Mouse (Mus musculus) liver, adult 2 months (tissue): ENCODE measurements around the gene Prrxl1. TPM values are rescaled to one million over a fixed set of nuclear protein-coding genes. Genes with fewer than 3 reads are reported as not detected.

Experiments
- DNase-seq: peaks from one replicate; pipeline ENCODE4 v3.0.0-alpha.2; 2011; ENCODE audit warnings: low read depth, low spot score; ENCODE audit errors: extremely low read depth
- H3K27ac ChIP-seq: fragments of 200-500 bp; replicated peaks from 2 replicates; pipeline ENCODE4 v1.5.1; 2012; ENCODE audit warnings: low read depth, mild to moderate bottlenecking, control low read depth, inconsistent platforms, low read length; ENCODE audit not compliant: insufficient read depth
- H3K27me3 ChIP-seq: fragments of 200-500 bp; 2 replicates; pipeline ENCODE4 v1.6.1; 2012; ENCODE audit warnings: mild to moderate bottlenecking, moderate library complexity, low read length, inconsistent platforms; ENCODE audit not compliant: control insufficient read depth, insufficient read depth
- H3K36me3 ChIP-seq: fragments of 200-500 bp; 2 replicates; pipeline ENCODE4 v1.6.1; 2012; ENCODE audit warnings: low read length, inconsistent platforms; ENCODE audit not compliant: control insufficient read depth, insufficient read depth
- H3K4me1 ChIP-seq: fragments of 200-500 bp; 2 replicates; pipeline ENCODE4 v1.6.1; 2011; ENCODE audit warnings: low read length; ENCODE audit not compliant: control insufficient read depth, insufficient read depth
- H3K4me3 ChIP-seq: fragments of 200-500 bp; 2 replicates; pipeline ENCODE4 v1.5.1; 2011; ENCODE audit warnings: low read depth, mild to moderate bottlenecking, control low read depth, low read length, moderate library complexity; ENCODE audit not compliant: insufficient read depth
- H3K79me2 ChIP-seq: fragments of 200-500 bp; 2 replicates; pipeline ENCODE4 v1.6.1; 2012; ENCODE audit warnings: inconsistent platforms, mild to moderate bottlenecking, low read length, moderate library complexity; ENCODE audit not compliant: control insufficient read depth, insufficient read depth
- H3K9ac ChIP-seq: fragments of 200-500 bp; 2 replicates; pipeline ENCODE4 v1.6.1; 2012; ENCODE audit warnings: low read depth, mild to moderate bottlenecking, control low read depth, inconsistent platforms, low read length
- CTCF ChIP-seq: fragments of 200-500 bp; IDR thresholded peaks from 2 replicates; pipeline ENCODE4 v1.5.1; 2011; ENCODE audit warnings: low read depth, low read length, control low read depth
- POLR2A ChIP-seq: fragments of 200-500 bp; IDR thresholded peaks from 2 replicates; pipeline ENCODE4 v1.6.1; 2011; ENCODE audit warnings: low read length, control low read depth; ENCODE audit not compliant: insufficient read depth; ENCODE audit errors: extremely low read depth
- WGBS: fragments of 180-500 bp; shearing (Covaris S2); methylation state at CpG from one replicate; pipeline ENCODE4 v1.1.7; 2018; 5-methylcytosine and 5-hydroxymethylcytosine counted together
- polyA plus RNA-seq: library from polyadenylated mRNA; depleted of rRNA; stranded (reverse); fragments of >200 nt; gene quantifications from 2 replicates; pipeline ENCODE4 v1.2.3, GENCODE M21; 2012
- total RNA-seq: library from RNA; depleted of rRNA; stranded (reverse); fragments of >200 nt; gene quantifications from 2 replicates; pipeline ENCODE4 v1.2.3, GENCODE M21; 2014

Prrxl1 gene
- total and polyA plus RNA-seq, 2 experiments, result not detected

GRCm38 (mm10) chr14:32632908-32633600 lies 33.8 kb downstream of the Prrxl1 start:
- Histone ChIP-seq H3K79me2 (no peaks in the 10 kb centered on the region), H3K27me3 (no peaks in the 10 kb centered on the region), H3K4me3 (no peak overlapping the region), H3K27ac (no peak overlapping the region), H3K4me1 (no peaks in the 10 kb centered on the region), H3K9ac (no peak overlapping the region), H3K36me3 (no peaks in the 10 kb centered on the region)
- WGBS, result 73% methylated on average over 6 of the region's 6 CpGs
- TF ChIP-seq POLR2A (no peak), CTCF (no peak)
- no peak for DNase-seq

GRCm38 (mm10) chr14:32634015-32634682 lies 34.9 kb downstream of the Prrxl1 start:
- no peak for DNase-seq
- Histone ChIP-seq H3K27me3 (no peaks in the 10 kb centered on the region), H3K27ac (no peak overlapping the region), H3K9ac (no peak overlapping the region), H3K79me2 (no peaks in the 10 kb centered on the region), H3K4me1 (no peaks in the 10 kb centered on the region), H3K4me3 (no peak overlapping the region), H3K36me3 (no peaks in the 10 kb centered on the region)
- 35% methylated on average over 11 of the region's 11 CpGs for WGBS
- no peak for TF ChIP-seq CTCF
- no peak for TF ChIP-seq POLR2A

GRCm38 (mm10) chr14:32638485-32638884 lies 39.3 kb downstream of the Prrxl1 start:
- no peak for TF ChIP-seq POLR2A
- no peak for TF ChIP-seq CTCF
- H3K36me3 ChIP-seq, result no peaks in the 10 kb centered on the region
- no peaks in the 10 kb centered on the region for H3K4me1 ChIP-seq
- no peak overlapping the region for H3K9ac ChIP-seq
- no peak overlapping the region for H3K4me3 ChIP-seq
- H3K27me3 ChIP-seq, result no peaks in the 10 kb centered on the region
- no peak for DNase-seq
- no peaks in the 10 kb centered on the region for H3K79me2 ChIP-seq
- WGBS, result 69% methylated on average over 2 of the region's 2 CpGs
- no peak overlapping the region for H3K27ac ChIP-seq

GRCm38 (mm10) chr14:32659781-32660180 lies 60.6 kb downstream of the Prrxl1 start:
- no peak overlapping the region for H3K9ac ChIP-seq
- no peaks in the 10 kb centered on the region for H3K27me3 ChIP-seq
- 73% methylated on average over 9 of the region's 9 CpGs for WGBS
- DNase-seq, result no peak
- no peak overlapping the region for H3K27ac ChIP-seq
- H3K36me3 ChIP-seq, result no peaks in the 10 kb centered on the region
- no peaks in the 10 kb centered on the region for H3K79me2 ChIP-seq
- no peaks in the 10 kb centered on the region for H3K4me1 ChIP-seq
- no peak overlapping the region for H3K4me3 ChIP-seq
- TF ChIP-seq CTCF, result no peak
- no peak for TF ChIP-seq POLR2A

- no peaks in the 10 kb centered on the region for H3K79me2 ChIP-seq
- no peaks in the 10 kb centered on the region for H3K36me3 ChIP-seq
- H3K4me1 ChIP-seq, result no peaks in the 10 kb centered on the region
- H3K27me3 ChIP-seq, result no peaks in the 10 kb centered on the region
- H3K9ac ChIP-seq, result no peak overlapping the region
- TF ChIP-seq POLR2A (no peak), CTCF (no peak)
- DNase-seq, result no peak
- 80% methylated on average over 6 of the region's 6 CpGs for WGBS
- H3K4me3 ChIP-seq, result no peak overlapping the region
- H3K27ac ChIP-seq, result no peak overlapping the region
These were observed 63.9 kb downstream of the Prrxl1 start for GRCm38 (mm10) chr14:32663099-32663498.

- WGBS, result 58% methylated on average over 3 of the region's 3 CpGs
These were observed 74.0 kb downstream of the Prrxl1 start for GRCm38 (mm10) chr14:32673178-32673577.

More at GRCm38 (mm10) chr14:32673178-32673577, 74.0 kb downstream of the Prrxl1 start:
- Histone ChIP-seq H3K27ac (no peak overlapping the region), H3K9ac (no peak overlapping the region), H3K4me1 (no peaks in the 10 kb centered on the region), H3K27me3 (no peaks in the 10 kb centered on the region), H3K4me3 (no peak overlapping the region), H3K36me3 (no peaks in the 10 kb centered on the region), H3K79me2 (no peaks in the 10 kb centered on the region)
- no peak for TF ChIP-seq CTCF
- no peak for DNase-seq
